Mouse (Mus musculus) thymus, postnatal 0 days (tissue): ENCODE measurements at regions not wholly inside any gene's neighbourhood (a gene's known extent, or its start where the extent isn't known, plus 50 kb on each side); places are given as distances from the start of the nearest gene placed in this dataset.
A peak's percentile ranks its signal among the peaks of the same experiment; 100 is the strongest.
"Not testable (repeated sequence)": the region's sequence is repeated elsewhere in the genome, so short reads cannot be mapped to it uniquely, and the experiment has no call there.

ENCODE experiments used
- DNase-seq: peaks from one replicate; pipeline ENCODE4 v3.0.0-alpha.2; 2015; ENCODE audit warnings: low spot score

GRCm38 (mm10) chr17:85886237-85886636 lies 198.2 kb upstream of the Six2 start:
- DNase-seq, result no peak

DNA sequence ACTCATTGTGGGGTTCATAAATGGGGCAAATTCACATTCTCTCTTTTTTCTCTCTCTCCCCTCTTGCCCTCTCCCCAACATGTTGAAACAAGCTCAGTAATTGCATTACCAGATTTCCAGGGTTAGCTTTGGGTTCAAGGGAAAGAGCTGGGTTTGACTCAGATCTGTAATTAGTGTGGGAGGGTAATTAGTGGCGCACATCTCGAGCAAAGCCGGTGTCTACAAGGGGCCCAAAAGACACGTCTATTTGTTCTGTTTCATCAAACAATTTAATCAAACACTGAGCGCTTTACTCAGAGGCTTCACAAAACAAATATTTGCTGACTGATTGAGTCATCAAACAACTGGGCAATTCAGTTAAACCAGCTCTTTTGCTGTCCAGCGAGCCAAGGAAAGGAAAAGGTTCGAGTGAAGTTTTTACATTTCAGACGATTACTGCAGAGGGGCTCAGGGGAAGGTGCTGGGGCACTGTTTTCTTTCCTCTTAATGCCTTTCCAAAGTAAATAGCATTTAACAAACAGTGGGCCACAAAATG lies 193.6 kb upstream of the Six2 start:
- no peak for DNase-seq

- no peak for DNase-seq
Measured at GRCm38 (mm10) chr17:85881046-85881445, 193.0 kb upstream of the Six2 start.

GRCm38 (mm10) chr17:85877426-85877825 lies 189.4 kb upstream of the Six2 start:
- DNase-seq, result peak; percentile 42

DNA sequence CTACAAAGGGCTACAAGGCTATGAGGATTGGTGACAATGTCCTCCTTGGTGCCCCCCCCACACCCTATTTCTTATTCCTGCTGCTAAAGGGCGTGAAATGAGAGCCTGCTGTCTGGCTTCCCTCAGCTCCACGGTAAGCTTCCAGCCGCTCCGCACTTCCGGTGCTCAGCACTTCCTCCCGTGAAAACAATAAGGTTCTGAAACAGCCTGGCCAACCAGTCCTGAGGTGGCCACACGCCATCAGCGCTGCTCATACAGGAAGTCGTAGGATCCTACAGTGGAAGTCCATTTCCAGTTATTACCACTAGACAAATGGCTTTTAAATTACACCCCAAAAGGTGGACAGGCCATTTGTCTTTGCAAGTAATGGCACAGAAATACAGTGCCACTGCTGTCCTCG lies 188.8 kb upstream of the Six2 start:
- no peak for DNase-seq

GRCm38 (mm10) chr17:85873853-85874586 lies 185.9 kb upstream of the Six2 start:
- peak; percentile 10 for DNase-seq

DNA sequence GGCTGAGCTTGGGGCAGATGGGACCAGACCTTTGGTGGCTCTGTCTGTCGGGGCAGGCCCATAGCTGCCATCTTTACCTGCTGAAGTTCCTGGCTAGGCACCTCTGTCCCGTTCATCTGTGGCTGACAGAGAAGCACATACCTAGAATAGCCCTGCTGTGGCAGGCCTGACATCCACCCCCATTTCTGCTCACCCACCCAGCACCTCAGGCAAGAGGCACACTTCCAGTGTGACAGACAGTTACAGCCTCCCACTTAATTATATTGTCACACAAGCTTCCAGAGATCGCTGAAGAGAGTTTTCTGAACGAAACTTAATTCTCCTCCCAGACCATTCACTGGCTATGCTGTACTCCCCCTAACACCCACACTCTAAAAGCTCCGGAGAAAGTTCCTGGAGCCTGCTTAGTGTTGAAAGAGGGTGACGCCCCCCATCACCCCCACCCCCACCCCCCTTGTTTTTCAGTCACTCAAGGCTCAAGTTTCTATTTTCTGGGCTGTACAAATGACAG lies 184.9 kb upstream of the Six2 start:
- no peak for DNase-seq

DNA sequence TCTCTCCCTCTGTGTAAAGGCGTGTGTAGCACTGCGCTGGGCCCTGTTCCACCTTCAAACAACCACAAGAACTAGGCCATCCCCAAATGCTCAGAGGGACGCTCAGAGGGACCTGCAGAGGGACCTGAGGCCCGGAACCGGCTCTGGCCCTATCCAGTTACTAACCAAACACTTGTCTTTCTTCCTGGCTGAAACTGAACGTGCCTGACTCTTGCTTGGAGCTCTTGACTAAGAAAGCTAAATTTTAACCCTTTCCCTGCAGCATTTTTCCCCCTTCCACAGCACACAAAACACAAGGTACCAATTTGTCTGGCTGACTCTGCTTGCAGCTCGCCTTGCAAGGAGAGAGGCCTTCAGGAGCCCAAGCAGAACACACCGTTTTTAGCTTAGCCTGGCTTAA lies 182.3 kb upstream of the Six2 start:
- no peak for DNase-seq

DNA sequence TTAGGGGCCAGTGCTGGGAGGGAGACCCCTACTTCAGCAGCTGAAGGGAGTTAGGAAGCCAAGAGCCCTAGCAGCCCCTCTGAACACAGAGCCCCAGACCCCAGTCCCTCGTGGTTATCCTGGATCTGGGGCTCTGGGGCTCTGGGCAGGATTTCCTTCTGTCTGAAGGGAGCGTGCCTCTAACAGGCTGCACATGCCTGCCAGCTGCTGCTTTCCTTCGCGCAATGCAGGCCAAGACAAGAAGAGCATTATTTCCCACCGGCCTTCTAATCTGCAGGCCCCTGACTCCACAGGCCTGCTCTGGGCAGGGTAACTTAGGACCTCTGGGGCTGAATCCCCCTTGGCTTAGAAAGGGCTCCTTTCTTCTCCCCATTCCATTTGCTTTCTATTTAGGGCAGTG lies 181.1 kb upstream of the Six2 start:
- no peak for DNase-seq

DNA sequence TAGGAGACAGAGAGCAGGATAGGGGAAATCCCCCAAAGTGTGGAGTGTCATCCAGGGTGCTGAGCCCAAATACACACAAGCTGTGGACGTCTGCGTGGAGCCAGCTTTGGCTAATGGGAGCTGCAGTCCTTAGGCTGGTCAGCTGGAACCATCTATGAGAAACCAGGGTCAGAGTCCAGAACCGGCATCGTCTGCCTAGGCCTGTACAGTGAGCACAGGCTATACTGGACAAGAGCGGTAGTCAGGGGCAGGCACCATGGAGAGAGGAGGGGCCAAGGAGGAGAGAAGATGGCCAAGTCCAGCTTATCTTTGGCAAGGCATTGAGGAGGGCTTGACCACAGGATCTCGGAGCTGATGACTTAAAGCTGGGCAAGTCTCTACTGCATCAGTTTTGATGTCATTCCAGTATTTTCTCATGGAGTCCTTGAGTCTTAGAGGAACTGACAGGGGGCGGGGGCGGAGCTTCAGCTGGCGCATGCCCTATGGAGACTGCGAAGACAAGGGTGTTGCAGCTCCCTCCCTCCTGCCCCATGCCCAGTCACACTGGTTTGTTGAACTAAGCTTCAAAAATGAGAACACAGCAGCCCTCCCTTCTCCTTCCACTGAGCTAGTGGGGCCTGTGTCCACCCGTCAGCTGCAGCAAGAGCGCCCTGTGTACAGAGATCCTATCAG lies 180.0 kb upstream of the Six2 start:
- no peak for DNase-seq

DNA sequence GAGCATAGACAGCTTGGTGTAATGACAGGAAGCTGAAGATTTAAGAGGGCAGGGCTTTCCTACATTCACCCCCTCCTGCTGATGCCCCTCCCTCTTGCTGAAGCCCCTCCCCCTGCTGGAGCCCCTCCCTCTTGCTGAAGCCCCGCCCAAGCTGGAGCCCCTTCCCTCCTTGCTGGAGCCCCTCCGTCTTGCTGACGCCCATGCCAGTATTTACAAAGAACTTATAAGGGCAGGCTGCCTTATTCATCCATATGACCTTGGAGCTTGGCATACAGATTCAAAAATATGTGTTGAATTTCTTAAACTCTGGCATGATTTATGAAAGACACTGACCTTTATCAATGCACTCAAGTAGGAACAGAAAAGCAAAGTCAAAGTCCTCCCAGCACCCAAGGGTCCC lies 178.5 kb upstream of the Six2 start:
- no peak for DNase-seq

GRCm38 (mm10) chr17:85865940-85866339 lies 177.9 kb upstream of the Six2 start:
- no peak for DNase-seq

DNA sequence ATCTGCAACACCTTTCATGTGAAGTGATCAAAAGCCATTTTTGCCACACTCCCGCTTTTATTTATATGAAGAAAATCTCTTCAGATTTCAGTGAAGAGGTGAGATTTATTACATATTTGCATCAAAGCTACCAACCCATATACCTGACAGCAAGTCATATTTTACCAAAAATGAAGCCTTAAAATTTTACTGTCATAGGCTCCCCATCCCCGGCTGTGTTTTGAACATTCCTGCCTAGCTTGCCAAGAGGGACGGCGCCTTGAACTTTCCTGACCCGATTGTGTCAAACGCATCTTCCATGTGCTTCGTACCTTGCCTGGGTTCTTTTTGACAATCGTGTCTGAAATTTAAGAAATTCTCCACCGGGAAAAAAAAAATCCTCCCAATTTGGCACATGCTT lies 173.3 kb upstream of the Six2 start:
- no peak for DNase-seq

DNA sequence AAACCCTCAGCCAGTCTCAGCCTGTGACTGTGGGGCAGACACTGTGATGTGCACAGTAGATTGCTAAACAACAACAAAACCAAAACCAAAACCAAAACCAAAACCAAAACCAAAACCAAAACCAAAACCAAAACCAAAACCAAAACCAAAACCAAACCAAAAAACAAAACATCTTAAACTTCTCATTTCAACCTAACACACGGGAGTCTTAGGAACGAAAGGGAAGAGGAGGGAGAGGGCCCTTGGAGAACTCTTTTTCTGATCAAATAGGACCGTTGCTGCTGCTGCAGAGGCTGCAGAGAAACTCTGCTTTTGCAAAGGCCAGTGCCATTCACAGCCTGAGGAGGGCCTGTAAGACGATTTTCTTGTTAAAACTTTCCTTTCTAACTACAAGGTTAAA lies 172.7 kb upstream of the Six2 start:
- no peak for DNase-seq

- DNase-seq, result no peak
Measured at GRCm38 (mm10) chr17:85859926-85860707, 172.0 kb upstream of the Six2 start.

DNA sequence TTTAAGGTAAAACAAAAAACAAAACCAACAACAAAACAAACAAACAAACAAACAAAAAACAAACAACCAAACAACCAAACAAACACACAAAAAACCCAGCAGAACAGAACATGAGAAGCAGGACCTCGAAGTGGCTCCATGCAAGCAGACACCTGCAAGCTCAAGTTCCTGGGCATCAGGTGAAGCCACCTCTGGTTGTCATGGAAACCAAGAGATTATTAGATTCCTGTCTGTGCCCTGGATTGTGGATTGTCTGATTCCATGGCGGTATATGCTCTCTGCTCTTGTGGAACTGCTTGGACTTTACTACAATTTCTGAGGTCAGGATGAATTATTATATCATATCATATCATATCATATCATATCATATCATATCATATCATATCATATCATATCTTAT lies 170.4 kb upstream of the Six2 start:
- DNase-seq, result no peak

DNA sequence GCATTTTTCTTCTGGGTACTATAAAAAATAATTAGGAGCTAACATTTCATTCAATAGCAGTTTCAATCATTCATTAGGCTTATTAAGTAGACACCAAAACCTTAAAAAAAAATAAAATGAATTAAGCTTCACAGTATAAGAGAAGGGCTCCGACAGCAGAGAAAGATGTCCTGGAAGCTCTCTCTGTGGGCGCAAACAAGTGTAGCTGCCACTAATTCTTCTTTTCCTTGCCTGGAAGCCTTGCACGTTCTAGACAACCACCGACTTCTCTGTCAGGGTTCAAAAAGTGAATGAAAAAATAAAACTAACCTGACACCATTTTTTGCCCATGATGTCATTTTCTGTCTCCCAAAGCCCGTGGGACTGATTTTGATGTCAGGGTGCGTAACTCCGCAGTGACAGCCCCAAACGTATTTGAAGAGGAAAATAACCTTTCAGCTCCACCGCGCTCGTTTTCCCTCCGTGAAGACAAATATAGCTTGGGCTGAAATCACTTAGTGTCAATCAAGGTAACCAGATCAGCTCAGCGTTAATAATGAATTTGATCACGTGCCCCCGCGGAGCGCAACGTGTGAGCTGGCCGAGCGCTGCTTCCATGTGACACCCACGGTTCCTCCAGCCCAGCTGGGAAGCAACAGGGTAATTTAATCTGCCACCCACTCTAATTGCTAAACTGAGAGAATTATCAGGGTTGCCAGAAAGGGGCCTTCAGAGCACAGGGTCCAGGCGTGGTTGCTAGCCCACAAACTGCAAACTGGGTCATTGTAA lies 169.8 kb upstream of the Six2 start:
- DNase-seq, result no peak

DNA sequence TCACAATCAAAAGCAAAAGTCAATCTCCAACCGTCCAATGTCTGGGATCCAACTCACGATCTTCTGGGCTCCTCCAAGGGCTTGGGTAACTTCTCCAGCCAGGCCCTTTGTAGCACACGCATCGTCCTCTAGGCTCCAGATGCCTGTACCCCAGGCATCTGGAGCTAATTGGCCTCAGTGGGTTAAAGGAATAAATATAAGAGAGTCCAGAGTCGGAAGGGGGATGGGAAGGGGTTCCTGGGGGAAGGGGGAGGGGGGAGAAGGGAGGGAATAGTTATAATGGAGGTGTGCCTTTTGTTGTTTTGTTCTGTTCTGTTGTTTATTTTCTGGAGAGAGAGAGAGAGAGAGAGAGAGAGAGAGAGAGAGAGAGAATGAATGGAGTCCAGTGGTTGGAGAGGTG lies 168.8 kb upstream of the Six2 start:
- not testable (repeated sequence) for DNase-seq

DNA sequence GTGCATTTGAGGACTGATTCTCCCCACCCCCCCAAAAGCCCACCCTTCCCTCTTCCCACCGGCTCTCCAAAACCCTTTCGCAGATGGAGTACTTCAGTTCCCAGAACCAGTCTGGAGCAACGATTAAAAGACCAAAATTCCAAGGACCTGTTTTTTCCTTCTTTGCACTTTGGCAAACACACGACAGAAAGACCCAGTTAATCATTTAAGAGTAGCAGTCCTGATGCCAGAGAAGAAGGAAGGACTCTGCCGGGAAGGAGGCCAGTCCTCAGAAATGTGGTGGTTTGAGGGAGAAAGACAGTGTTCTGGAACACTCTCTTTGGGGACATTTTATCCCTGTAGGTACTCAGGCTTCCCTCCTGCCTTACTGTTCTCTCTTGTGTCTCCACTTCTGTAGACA lies 165.1 kb upstream of the Six2 start:
- DNase-seq, result no peak

DNA sequence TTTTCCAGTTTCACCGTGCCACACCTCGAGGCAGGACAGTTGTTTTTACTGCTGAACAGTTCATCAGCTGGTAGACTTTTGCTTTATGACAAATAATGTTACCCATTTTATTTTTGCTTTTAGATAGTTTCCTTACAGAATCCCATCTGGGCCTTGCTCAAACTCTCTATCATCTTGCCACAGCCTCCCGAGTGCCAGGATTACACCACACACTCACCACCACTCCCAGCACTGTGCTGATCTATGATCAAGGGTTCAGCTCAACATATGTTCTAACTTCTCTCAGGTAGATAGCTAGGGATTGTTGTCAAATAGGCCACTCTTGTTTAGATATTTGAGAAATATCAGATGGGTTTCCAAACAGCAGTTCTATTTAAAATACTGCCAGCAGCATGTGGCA lies 160.5 kb upstream of the Six2 start:
- no peak for DNase-seq

GRCm38 (mm10) chr17:85847756-85848155 lies 159.7 kb upstream of the Six2 start:
- no peak for DNase-seq
